Mouse (Mus musculus): ENCODE measurements around the gene Exoc6b. TPM values are rescaled to one million over a fixed set of nuclear protein-coding genes. Genes with fewer than 3 reads are reported as not detected.

Gene Exoc6b
- polyA plus RNA-seq, 1 experiment from 2014 or later: 10.2 TPM

GRCm38 (mm10) chr6:85017011-85017410 lies 52.3 kb downstream of the Exoc6b start:
- Histone ChIP-seq H3K27ac (ENCODE audit: low read depth, low read length) (no peak overlapping the region), H3K4me1 (replicated peaks; ENCODE audit: control insufficient read depth, insufficient read depth, low read length) (no peaks in the 10 kb centered on the region), H3K27me3 (replicated peaks; ENCODE audit: control insufficient read depth, insufficient read depth, low read length) (no peaks in the 10 kb centered on the region), H3K9ac (ENCODE audit: low read depth, low read length) (no peak overlapping the region), H3K9me3 (ENCODE audit: control insufficient read depth, low read length) (no peaks in the 10 kb centered on the region), H3K4me2 (no peak overlapping the region), H3K4me3 (ENCODE audit: low read depth, low read length) (no peak overlapping the region), H3K36me3 (ENCODE audit: control insufficient read depth, insufficient read depth, low read length) (no peaks in the 10 kb centered on the region)
- DNase-seq (ENCODE audit: low spot score) (no peak), ATAC-seq (replicated peaks; ENCODE audit: low FRiP score) (no peak)
- 29% methylated on average over 2 of the region's 2 CpGs for WGBS

- no peak overlapping the region for H3K4me2 ChIP-seq
- no peak overlapping the region for H3K27ac ChIP-seq (ENCODE audit: low read depth, low read length)
- H3K9me3 ChIP-seq (ENCODE audit: control insufficient read depth, low read length): no peaks in the 10 kb centered on the region
- no peak overlapping the region for H3K9ac ChIP-seq (ENCODE audit: low read depth, low read length)
- ATAC-seq (replicated peaks; ENCODE audit: low FRiP score) (no peak), DNase-seq (ENCODE audit: low spot score) (no peak)
- no peaks in the 10 kb centered on the region for H3K4me1 ChIP-seq (replicated peaks; ENCODE audit: control insufficient read depth, insufficient read depth, low read length)
- H3K4me3 ChIP-seq (ENCODE audit: low read depth, low read length): no peak overlapping the region
- no peaks in the 10 kb centered on the region for H3K36me3 ChIP-seq (ENCODE audit: control insufficient read depth, insufficient read depth, low read length)
- H3K27me3 ChIP-seq (replicated peaks; ENCODE audit: control insufficient read depth, insufficient read depth, low read length): no peaks in the 10 kb centered on the region
- 82% methylated on average over 2 of the region's 2 CpGs for WGBS
These were observed 55.4 kb downstream of the Exoc6b start for GRCm38 (mm10) chr6:85013906-85014305.

DNA sequence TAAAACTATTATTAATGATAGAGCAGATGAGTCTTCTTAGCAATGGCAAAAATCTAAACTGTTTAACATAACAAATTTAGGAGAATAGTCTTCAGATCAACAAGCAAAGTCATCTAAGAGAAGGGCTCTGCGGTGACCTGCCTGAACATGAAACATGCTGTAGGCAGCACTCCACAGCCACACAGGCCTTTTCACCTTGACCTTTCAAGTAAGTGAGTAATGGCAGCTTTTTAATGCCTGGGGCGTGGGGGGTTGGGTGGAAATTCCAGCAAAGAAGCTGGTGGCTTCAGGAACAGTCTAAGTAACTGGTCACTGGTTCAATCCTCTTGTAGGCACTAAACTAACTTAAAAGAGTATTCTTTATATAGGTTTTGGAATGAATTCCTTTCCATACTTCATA lies 58.9 kb downstream of the Exoc6b start:
- ATAC-seq (replicated peaks; ENCODE audit: low FRiP score) (no peak), DNase-seq (ENCODE audit: low spot score) (no peak)
- Histone ChIP-seq H3K27me3 (replicated peaks; ENCODE audit: control insufficient read depth, insufficient read depth, low read length) (no peaks in the 10 kb centered on the region), H3K9ac (ENCODE audit: low read depth, low read length) (no peak overlapping the region), H3K36me3 (ENCODE audit: control insufficient read depth, insufficient read depth, low read length) (no peaks in the 10 kb centered on the region), H3K4me1 (replicated peaks; ENCODE audit: control insufficient read depth, insufficient read depth, low read length) (no peaks in the 10 kb centered on the region), H3K4me3 (ENCODE audit: low read depth, low read length) (no peak overlapping the region), H3K9me3 (ENCODE audit: control insufficient read depth, low read length) (no peaks in the 10 kb centered on the region), H3K27ac (ENCODE audit: low read depth, low read length) (no peak overlapping the region), H3K4me2 (no peak overlapping the region)
- 82% methylated on average over 2 of the region's 2 CpGs for WGBS

DNA sequence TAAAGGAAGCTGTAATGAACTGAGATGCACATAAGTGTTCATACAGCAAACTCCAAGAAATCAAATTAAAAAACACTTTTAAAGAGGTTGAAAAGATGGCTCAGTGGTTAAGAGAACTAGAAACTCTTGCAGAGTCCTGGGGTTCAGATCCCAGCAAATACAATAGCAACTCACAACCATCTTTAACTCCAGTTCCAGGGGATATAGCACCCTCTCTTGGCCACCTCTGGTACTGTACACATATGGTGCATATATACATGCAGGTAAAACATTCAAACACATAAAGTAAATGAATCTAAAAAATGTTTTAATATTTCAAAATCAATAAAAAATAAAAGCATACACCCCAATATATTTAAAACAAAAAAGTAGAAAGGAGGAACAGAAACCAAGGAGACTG lies 73.9 kb downstream of the Exoc6b start:
- H3K9ac ChIP-seq (ENCODE audit: low read depth, low read length): no peak overlapping the region
- H3K4me2 ChIP-seq: no peak overlapping the region
- no peaks in the 10 kb centered on the region for H3K27me3 ChIP-seq (replicated peaks; ENCODE audit: control insufficient read depth, insufficient read depth, low read length)
- H3K36me3 ChIP-seq (ENCODE audit: control insufficient read depth, insufficient read depth, low read length): no peaks in the 10 kb centered on the region
- H3K4me3 ChIP-seq (ENCODE audit: low read depth, low read length): no peak overlapping the region
- H3K9me3 ChIP-seq (ENCODE audit: control insufficient read depth, low read length): no peaks in the 10 kb centered on the region
- no peaks in the 10 kb centered on the region for H3K4me1 ChIP-seq (replicated peaks; ENCODE audit: control insufficient read depth, insufficient read depth, low read length)
- no peak overlapping the region for H3K27ac ChIP-seq (ENCODE audit: low read depth, low read length)
- DNase-seq (ENCODE audit: low spot score) (no peak), ATAC-seq (replicated peaks; ENCODE audit: low FRiP score) (no peak)

GRCm38 (mm10) chr6:84976563-84976971 lies 92.7 kb downstream of the Exoc6b start:
- Histone ChIP-seq H3K9ac (ENCODE audit: low read depth, low read length) (no peak overlapping the region), H3K4me2 (no peak overlapping the region), H3K27ac (ENCODE audit: low read depth, low read length) (no peak overlapping the region), H3K27me3 (replicated peaks; ENCODE audit: control insufficient read depth, insufficient read depth, low read length) (no peaks in the 10 kb centered on the region), H3K36me3 (ENCODE audit: control insufficient read depth, insufficient read depth, low read length) (no peaks in the 10 kb centered on the region), H3K4me1 (replicated peaks; ENCODE audit: control insufficient read depth, insufficient read depth, low read length) (peaks cover 2% of the 10 kb centered on the region; the same call in 1 of the 2 replicates), H3K9me3 (ENCODE audit: control insufficient read depth, low read length) (no peaks in the 10 kb centered on the region), H3K4me3 (ENCODE audit: low read depth, low read length) (no peak overlapping the region)
- 55% methylated on average over 3 of the region's 3 CpGs for WGBS
- ATAC-seq (replicated peaks; ENCODE audit: low FRiP score) (no peak; the same call in 1 of the 2 replicates), DNase-seq (ENCODE audit: low spot score) (no peak)

- ATAC-seq (replicated peaks; ENCODE audit: low FRiP score) (no peak), DNase-seq (ENCODE audit: low spot score) (no peak)
- Histone ChIP-seq H3K27ac (ENCODE audit: low read depth, low read length) (no peak overlapping the region), H3K4me1 (replicated peaks; ENCODE audit: control insufficient read depth, insufficient read depth, low read length) (no peaks in the 10 kb centered on the region), H3K36me3 (ENCODE audit: control insufficient read depth, insufficient read depth, low read length) (no peaks in the 10 kb centered on the region), H3K4me2 (no peak overlapping the region), H3K9me3 (ENCODE audit: control insufficient read depth, low read length) (no peaks in the 10 kb centered on the region), H3K9ac (ENCODE audit: low read depth, low read length) (no peak overlapping the region), H3K4me3 (ENCODE audit: low read depth, low read length) (no peak overlapping the region), H3K27me3 (replicated peaks; ENCODE audit: control insufficient read depth, insufficient read depth, low read length) (no peaks in the 10 kb centered on the region)
- WGBS: 79% methylated on average over 1 of the region's 1 CpGs
These were observed 100.8 kb downstream of the Exoc6b start for GRCm38 (mm10) chr6:84968531-84968930.

DNA sequence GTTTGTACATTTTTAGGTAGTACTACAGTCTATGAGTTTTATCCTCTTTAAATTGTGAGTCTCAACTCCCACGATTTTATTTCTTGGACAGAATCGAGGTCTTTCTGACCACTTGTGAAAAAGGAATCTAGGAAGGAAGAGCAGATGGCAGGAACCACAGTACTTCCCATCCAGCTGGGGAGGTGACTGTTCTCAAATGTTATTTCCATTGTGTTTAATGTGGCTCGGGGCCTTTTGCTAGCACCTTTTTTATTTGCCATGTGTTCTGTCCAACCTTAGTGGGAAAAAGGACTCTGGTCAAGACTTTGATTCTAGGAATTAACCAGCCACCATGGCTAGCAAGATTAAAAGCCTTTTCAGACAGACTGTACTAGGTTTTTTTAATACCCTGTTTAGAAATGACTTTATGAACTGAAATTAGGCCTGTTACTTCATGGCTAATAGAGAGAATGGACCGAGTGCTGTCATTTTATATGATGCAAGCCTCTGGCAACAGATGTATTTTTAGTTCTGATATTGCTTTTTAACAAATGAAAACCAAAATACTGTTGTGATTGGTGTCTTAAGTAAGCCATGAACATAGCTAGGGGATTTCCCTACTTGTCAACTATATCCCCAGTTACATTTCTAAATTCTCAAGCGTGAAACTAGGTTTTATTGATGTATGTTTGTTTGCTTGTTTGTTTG lies 104.4 kb downstream of the Exoc6b start:
- Histone ChIP-seq H3K36me3 (ENCODE audit: control insufficient read depth, insufficient read depth, low read length) (no peaks in the 10 kb centered on the region), H3K27ac (ENCODE audit: low read depth, low read length) (no peak overlapping the region), H3K4me1 (replicated peaks; ENCODE audit: control insufficient read depth, insufficient read depth, low read length) (no peaks in the 10 kb centered on the region), H3K27me3 (replicated peaks; ENCODE audit: control insufficient read depth, insufficient read depth, low read length) (no peaks in the 10 kb centered on the region), H3K9me3 (ENCODE audit: control insufficient read depth, low read length) (no peaks in the 10 kb centered on the region), H3K4me2 (no peak overlapping the region), H3K9ac (ENCODE audit: low read depth, low read length) (no peak overlapping the region), H3K4me3 (ENCODE audit: low read depth, low read length) (no peak overlapping the region)
- DNase-seq (ENCODE audit: low spot score) (no peak), ATAC-seq (replicated peaks; ENCODE audit: low FRiP score) (no peak)
- WGBS: 61% methylated on average over 5 of the region's 5 CpGs

DNA sequence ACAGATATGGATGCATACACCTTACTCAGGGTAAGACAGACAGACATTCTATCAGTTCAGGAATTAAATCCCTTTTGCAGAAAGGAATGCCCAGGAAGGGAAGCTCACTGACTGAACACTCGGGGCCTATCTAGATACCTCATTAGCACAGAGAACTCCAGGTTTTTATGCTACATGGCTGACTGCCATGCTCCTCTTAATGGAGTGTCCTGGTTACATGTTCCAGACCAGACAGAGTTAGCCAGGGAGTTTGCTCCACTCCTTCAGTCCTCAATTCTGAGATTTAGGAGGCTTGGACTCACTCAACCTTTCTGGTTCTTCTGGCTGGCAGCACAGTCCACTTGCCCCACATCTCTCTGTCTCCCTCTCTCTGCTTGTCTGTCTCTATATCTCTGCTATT lies 106.3 kb downstream of the Exoc6b start:
- H3K27ac ChIP-seq (ENCODE audit: low read depth, low read length): no peak overlapping the region

DNA sequence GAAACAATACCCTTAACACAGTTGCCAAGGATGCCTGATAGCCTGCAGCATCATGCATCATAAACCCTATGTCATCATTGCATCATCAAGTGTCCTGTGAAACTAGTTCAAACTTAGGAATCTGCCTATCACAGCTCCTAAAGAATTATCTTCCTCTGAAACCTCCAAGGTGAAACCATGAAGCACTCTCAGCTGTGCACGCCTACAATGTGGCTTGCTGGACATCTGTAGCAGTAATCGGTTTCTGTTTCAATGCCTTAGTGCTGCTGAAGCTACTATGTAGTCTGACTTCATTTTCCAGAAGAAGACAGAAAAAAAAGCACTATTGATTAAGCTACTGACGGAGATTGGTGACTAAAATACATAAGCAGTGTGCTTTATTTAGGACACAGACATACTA lies 107.5 kb downstream of the Exoc6b start:
- no peak overlapping the region for H3K4me3 ChIP-seq (ENCODE audit: low read depth, low read length)
- H3K9ac ChIP-seq (ENCODE audit: low read depth, low read length): no peak overlapping the region
- no peak overlapping the region for H3K4me2 ChIP-seq
- H3K27me3 ChIP-seq (replicated peaks; ENCODE audit: control insufficient read depth, insufficient read depth, low read length): no peaks in the 10 kb centered on the region
- H3K36me3 ChIP-seq (ENCODE audit: control insufficient read depth, insufficient read depth, low read length): no peaks in the 10 kb centered on the region
- H3K4me1 ChIP-seq (replicated peaks; ENCODE audit: control insufficient read depth, insufficient read depth, low read length): no peaks in the 10 kb centered on the region
- ATAC-seq (replicated peaks; ENCODE audit: low FRiP score) (no peak), DNase-seq (ENCODE audit: low spot score) (no peak)
- H3K27ac ChIP-seq (ENCODE audit: low read depth, low read length): no peak overlapping the region
- WGBS: 89% methylated on average over 3 of the region's 3 CpGs
- no peaks in the 10 kb centered on the region for H3K9me3 ChIP-seq (ENCODE audit: control insufficient read depth, low read length)

More for the DNA sequence above, 106.3 kb downstream of the Exoc6b start:
- Histone ChIP-seq H3K27me3 (replicated peaks; ENCODE audit: control insufficient read depth, insufficient read depth, low read length) (no peaks in the 10 kb centered on the region), H3K4me2 (no peak overlapping the region), H3K36me3 (ENCODE audit: control insufficient read depth, insufficient read depth, low read length) (no peaks in the 10 kb centered on the region), H3K9ac (ENCODE audit: low read depth, low read length) (no peak overlapping the region), H3K4me1 (replicated peaks; ENCODE audit: control insufficient read depth, insufficient read depth, low read length) (no peaks in the 10 kb centered on the region), H3K4me3 (ENCODE audit: low read depth, low read length) (no peak overlapping the region), H3K9me3 (ENCODE audit: control insufficient read depth, low read length) (no peaks in the 10 kb centered on the region)
- 54% methylated on average over 1 of the region's 1 CpGs for WGBS
- ATAC-seq (replicated peaks; ENCODE audit: low FRiP score) (no peak), DNase-seq (ENCODE audit: low spot score) (no peak)
